Comparison of ENCODE assay signal across 17 mouse cellular contexts in the genomic region with DNA sequence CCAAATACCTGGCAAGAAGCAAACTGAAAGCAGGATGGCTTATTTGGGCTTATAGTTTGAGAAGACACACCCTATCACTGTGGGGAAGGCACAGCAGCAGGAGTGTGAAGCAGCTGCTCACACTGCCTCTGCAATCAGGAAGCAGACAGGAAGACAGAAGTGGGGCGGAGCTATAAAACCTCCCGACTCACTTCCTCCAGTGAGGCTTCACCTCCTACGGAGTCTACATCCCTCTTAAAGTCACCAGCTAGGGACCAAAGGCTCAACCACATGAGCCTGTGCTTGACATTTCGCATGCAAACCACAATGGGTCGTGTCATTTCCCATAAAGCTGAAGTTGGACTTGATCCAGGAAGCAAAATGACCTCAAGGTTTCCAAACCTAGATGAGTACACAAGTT.
DNase-seq lines count a peak whose midpoint lies in the region; ATAC-seq and TF ChIP-seq lines count a peak whose summit lies in the region.
"Had no signal": no experiment of that assay in that cellular context is flagged by ENCODE, and none has a peak within 500 bp of the region (broad histone marks: within the 10 kb centered on the region; RNA-seq: fewer than 3 reads in every experiment).

No protein-coding gene starts in this region.

- ATAC-seq in intestine, embryonic 14.5 days (replicated peaks; ENCODE audit: low FRiP score, low TSS enrichment, low read depth), result no peak
- no peak for ATAC-seq in intestine, embryonic 15.5 days
- ATAC-seq: forebrain, postnatal 0 days; midbrain, embryonic 13.5 days had no signal

- H3K27ac ChIP-seq in intestine, embryonic 14.5 days (ENCODE audit: low read depth), result no peak overlapping the region
- H3K27ac ChIP-seq in intestine, embryonic 15.5 days, result no peak overlapping the region
- H3K27ac ChIP-seq in CH12.LX (ENCODE audit: insufficient read depth, low read depth), result no peak overlapping the region
- H3K27ac ChIP-seq: embryonic facial prominence, embryonic 10.5 days; heart, embryonic 13.5 days; lung, embryonic 15.5 days; midbrain, embryonic 13.5 days; neural tube, embryonic 12.5 days had no signal

- TF ChIP-seq RAD21 in CH12.LX (IDR thresholded peaks at IDR 0.05; ENCODE audit: low read depth, low read length), result no peak

- no peaks in the 10 kb centered on the region for H3K9me3 ChIP-seq in intestine, embryonic 14.5 days (ENCODE audit: control insufficient read depth, low read length)
- no peaks in the 10 kb centered on the region for H3K9me3 ChIP-seq in intestine, embryonic 15.5 days
- no peaks in the 10 kb centered on the region for H3K9me3 ChIP-seq in CH12.LX (replicated peaks; ENCODE audit: low read length)
- H3K9me3 ChIP-seq: embryonic facial prominence, embryonic 10.5 days; heart, embryonic 13.5 days; lung, embryonic 15.5 days; midbrain, embryonic 13.5 days; neural tube, embryonic 12.5 days had no signal

- H3K9ac ChIP-seq in intestine, embryonic 14.5 days (ENCODE audit: low read length), result no peak overlapping the region
- no peak overlapping the region for H3K9ac ChIP-seq in intestine, embryonic 15.5 days
- H3K9ac ChIP-seq in CH12.LX (ENCODE audit: insufficient read depth, low read depth), result no peak overlapping the region
- H3K9ac ChIP-seq: forebrain, postnatal 0 days; heart, embryonic 13.5 days; lung, embryonic 15.5 days; midbrain, embryonic 13.5 days; neural tube, embryonic 12.5 days had no signal

- no peak overlapping the region for H3K4me2 ChIP-seq in intestine, embryonic 14.5 days (ENCODE audit: low read length)
- no peak overlapping the region for H3K4me2 ChIP-seq in intestine, embryonic 15.5 days (replicated peaks)
- no peak overlapping the region for H3K4me2 ChIP-seq in CH12.LX (ENCODE audit: insufficient read depth, low read depth, poor library complexity, severe bottlenecking)
- H3K4me2 ChIP-seq: heart, embryonic 13.5 days; lung, embryonic 15.5 days; midbrain, embryonic 13.5 days; neural tube, embryonic 12.5 days had no signal

- H3K27me3 ChIP-seq in intestine, embryonic 14.5 days (replicated peaks; ENCODE audit: control insufficient read depth, insufficient read depth, low read length), result no peaks in the 10 kb centered on the region
- no peaks in the 10 kb centered on the region for H3K27me3 ChIP-seq in intestine, embryonic 15.5 days (replicated peaks)
- H3K27me3 ChIP-seq in CH12.LX (replicated peaks), result no peaks in the 10 kb centered on the region
- H3K27me3 ChIP-seq: heart, embryonic 13.5 days; lung, embryonic 15.5 days; midbrain, embryonic 13.5 days; neural tube, embryonic 12.5 days had no signal

- H3K79me2 ChIP-seq in CH12.LX (replicated peaks; ENCODE audit: control insufficient read depth, extremely low read depth, insufficient read depth, poor library complexity, severe bottlenecking), result no peaks in the 10 kb centered on the region

- H3K36me3 ChIP-seq in intestine, embryonic 14.5 days (ENCODE audit: control insufficient read depth, insufficient read depth, low read length), result no peaks in the 10 kb centered on the region
- H3K36me3 ChIP-seq in intestine, embryonic 15.5 days, result no peaks in the 10 kb centered on the region
- no peaks in the 10 kb centered on the region for H3K36me3 ChIP-seq in CH12.LX (replicated peaks in 1 of 2; ENCODE audit: control insufficient read depth in 1 of 2, insufficient read depth in 1 of 2, low read length in 1 of 2)
- H3K36me3 ChIP-seq: embryonic facial prominence, embryonic 10.5 days; heart, embryonic 13.5 days; lung, embryonic 15.5 days; midbrain, embryonic 13.5 days; neural tube, embryonic 12.5 days had no signal

- no peak for TF ChIP-seq POLR2A in CH12.LX (IDR thresholded peaks at IDR 0.05; ENCODE audit: low read depth, low read length)

- dilution Hi-C loops in CH12.LX (cut with MboI; ENCODE audit: extremely low pct_ligation_motif_present, extremely low pct_unique_long_range_greater_than_20kb, low sequenced_read_pairs), result no loop called here

- 60% methylated on average over 5 of the region's 5 CpGs for WGBS in intestine, embryonic 14.5 days
- 58% methylated on average over 5 of the region's 5 CpGs for WGBS in intestine, embryonic 15.5 days

- no peak for TF ChIP-seq CTCF in CH12.LX (conservative IDR thresholded peaks at IDR 0.05 in 1 of 2, IDR thresholded peaks at IDR 0.05 in 1 of 2; ENCODE audit: low read depth in 2 of 2, low read length in 2 of 2)

- DNase-seq in intestine, embryonic 14.5 days (ENCODE audit: low spot score), result peak; percentile 47
- DNase-seq in CH12.LX (ENCODE audit: extremely low read depth), result peak; percentile 27
- peak; percentile 12 for DNase-seq in induced T-regulatory cell, adult 2 months (ENCODE audit: low read depth)
- peak; percentile 14 for DNase-seq in thymus, postnatal 0 days (ENCODE audit: low spot score)
- no peak for DNase-seq in gastrocnemius, postnatal 36 days
- DNase-seq in urinary bladder, postnatal 4 days (ENCODE audit: low spot score in 2 of 2), result no peak
- no peak for DNase-seq in embryo, embryonic 11 days
- DNase-seq: B cell, adult 2 months; cerebellum, adult 8-10 months; forebrain, postnatal 0 days; kidney, adult 11 months had no signal

- in situ Hi-C loops in CH12.LX (cut with MboI; ENCODE audit: low pct_ligation_motif_present, low pct_unique_long_range_greater_than_20kb, low sequenced_read_pairs), result no loop called here

- no peak for TF ChIP-seq EP300 in CH12.LX (IDR thresholded peaks at IDR 0.05; ENCODE audit: low read length)

- intact Hi-C loops in gastrocnemius, postnatal 36 days (cut with DNase I), result no loop called here

- H3K4me3 ChIP-seq in intestine, embryonic 14.5 days (ENCODE audit: low read depth, low read length), result no peak overlapping the region
- no peak overlapping the region for H3K4me3 ChIP-seq in intestine, embryonic 15.5 days (replicated peaks)
- H3K4me3 ChIP-seq in CH12.LX (replicated peaks in 1 of 3; ENCODE audit: low read depth in 2 of 3, low read length in 2 of 3, poor library complexity in 1 of 3), result no peak overlapping the region
- H3K4me3 ChIP-seq: embryonic facial prominence, embryonic 10.5 days; heart, embryonic 13.5 days; lung, embryonic 15.5 days; midbrain, embryonic 13.5 days; neural tube, embryonic 12.5 days had no signal

- no peaks in the 10 kb centered on the region; the same call in 1 of the 2 replicates for H3K4me1 ChIP-seq in intestine, embryonic 14.5 days (replicated peaks; ENCODE audit: control insufficient read depth, insufficient read depth, low read length)
- H3K4me1 ChIP-seq in intestine, embryonic 15.5 days (replicated peaks), result no peaks in the 10 kb centered on the region
- peaks cover 0 to 4% of the 10 kb centered on the region in 2 experiments; a peak in 2 of 4 replicates for H3K4me1 ChIP-seq in CH12.LX (ENCODE audit: control insufficient read depth in 1 of 2, insufficient read depth in 2 of 2)
- H3K4me1 ChIP-seq: embryonic facial prominence, embryonic 10.5 days; neural tube, embryonic 12.5 days had no signal

TF ChIP-seq in CH12.LX, 34 proteins besides CTCF, POLR2A, EP300 and RAD21:
- TF ChIP-seq MAZ (IDR thresholded peaks at IDR 0.05; ENCODE audit: low read depth, low read length) (no peak), MAX (IDR thresholded peaks at IDR 0.05; ENCODE audit: low read length) (no peak), MXI1 (IDR thresholded peaks at IDR 0.05; ENCODE audit: low read depth, low read length) (no peak), ETS1 (conservative IDR thresholded peaks at IDR 0.05; ENCODE audit: low read depth, low read length) (no peak), ZKSCAN1 (IDR thresholded peaks at IDR 0.05; ENCODE audit: borderline replicate concordance, low read depth, low read length) (no peak), MAFK (IDR thresholded peaks at IDR 0.05; ENCODE audit: insufficient replicate concordance, low read length) (no peak), ZNF384 (IDR thresholded peaks at IDR 0.05; ENCODE audit: low read depth, low read length) (no peak), KAT2A (IDR thresholded peaks at IDR 0.05; ENCODE audit: insufficient replicate concordance, low read length) (no peak), TBP (conservative IDR thresholded peaks at IDR 0.05; ENCODE audit: low read depth, low read length) (no peak), USF1 (IDR thresholded peaks at IDR 0.05; ENCODE audit: low read depth, low read length) (no peak), MEF2A (IDR thresholded peaks at IDR 0.05; ENCODE audit: borderline replicate concordance, low read depth, low read length) (no peak), PAX5 (IDR thresholded peaks at IDR 0.05; ENCODE audit: low read length) (no peak)

Comparison
In these comparisons a context has a peak if more than half of its experiments do, and no peak if none do; other contexts are left out.
1. DNase-seq: peak in intestine, embryonic 14.5 days (single experiment), CH12.LX (single experiment), induced T-regulatory cell, adult 2 months (single experiment) and thymus, postnatal 0 days (single experiment); none in gastrocnemius, postnatal 36 days (0 of 2), urinary bladder, postnatal 4 days (0 of 2) and embryo, embryonic 11 days (single experiment).